Mouse (Mus musculus): Measurements from ENCODE around the gene Ttc28. TPM values are rescaled to one million over a fixed set of nuclear protein-coding genes. Genes with fewer than 3 reads are reported as not detected.

Ttc28 gene
- polyA plus RNA-seq, 1 experiment: 0.04 TPM

DNA sequence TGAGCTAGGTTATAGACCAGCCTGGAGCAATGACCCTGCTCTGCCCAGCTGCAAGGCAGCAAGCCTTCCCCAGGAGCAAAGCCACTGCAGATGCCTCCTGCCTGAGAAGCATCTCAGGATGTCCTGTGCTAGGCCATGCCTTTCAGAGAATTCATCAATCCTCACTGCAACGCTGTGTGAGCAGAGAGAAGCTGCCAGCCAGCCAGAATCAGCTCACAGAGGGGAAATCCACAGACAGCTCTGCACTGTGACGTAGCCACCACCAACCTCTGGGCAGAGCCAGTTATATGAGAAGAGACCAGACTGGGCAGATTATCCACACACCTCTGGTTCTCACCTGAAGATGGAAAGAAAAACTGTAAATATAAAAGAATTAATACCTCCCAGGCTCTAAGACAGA is 315.2 kb downstream of the Ttc28 start:
- H3K27me3 ChIP-seq (ENCODE audit: control insufficient read depth): no peaks in the 10 kb centered on the region
- no peak overlapping the region for H3K4me3 ChIP-seq (replicated peaks)
- TF ChIP-seq GATA1 (IDR thresholded peaks at IDR 0.05; ENCODE audit: low read length): no peak
- no peak for TF ChIP-seq TAL1 (IDR thresholded peaks at IDR 0.05; ENCODE audit: low read length)
- H3K9me3 ChIP-seq (ENCODE audit: control insufficient read depth, low read length): no peaks in the 10 kb centered on the region
- H3K36me3 ChIP-seq (ENCODE audit: control insufficient read depth): no peaks in the 10 kb centered on the region
- no peaks in the 10 kb centered on the region for H3K4me1 ChIP-seq (ENCODE audit: control insufficient read depth)

DNA sequence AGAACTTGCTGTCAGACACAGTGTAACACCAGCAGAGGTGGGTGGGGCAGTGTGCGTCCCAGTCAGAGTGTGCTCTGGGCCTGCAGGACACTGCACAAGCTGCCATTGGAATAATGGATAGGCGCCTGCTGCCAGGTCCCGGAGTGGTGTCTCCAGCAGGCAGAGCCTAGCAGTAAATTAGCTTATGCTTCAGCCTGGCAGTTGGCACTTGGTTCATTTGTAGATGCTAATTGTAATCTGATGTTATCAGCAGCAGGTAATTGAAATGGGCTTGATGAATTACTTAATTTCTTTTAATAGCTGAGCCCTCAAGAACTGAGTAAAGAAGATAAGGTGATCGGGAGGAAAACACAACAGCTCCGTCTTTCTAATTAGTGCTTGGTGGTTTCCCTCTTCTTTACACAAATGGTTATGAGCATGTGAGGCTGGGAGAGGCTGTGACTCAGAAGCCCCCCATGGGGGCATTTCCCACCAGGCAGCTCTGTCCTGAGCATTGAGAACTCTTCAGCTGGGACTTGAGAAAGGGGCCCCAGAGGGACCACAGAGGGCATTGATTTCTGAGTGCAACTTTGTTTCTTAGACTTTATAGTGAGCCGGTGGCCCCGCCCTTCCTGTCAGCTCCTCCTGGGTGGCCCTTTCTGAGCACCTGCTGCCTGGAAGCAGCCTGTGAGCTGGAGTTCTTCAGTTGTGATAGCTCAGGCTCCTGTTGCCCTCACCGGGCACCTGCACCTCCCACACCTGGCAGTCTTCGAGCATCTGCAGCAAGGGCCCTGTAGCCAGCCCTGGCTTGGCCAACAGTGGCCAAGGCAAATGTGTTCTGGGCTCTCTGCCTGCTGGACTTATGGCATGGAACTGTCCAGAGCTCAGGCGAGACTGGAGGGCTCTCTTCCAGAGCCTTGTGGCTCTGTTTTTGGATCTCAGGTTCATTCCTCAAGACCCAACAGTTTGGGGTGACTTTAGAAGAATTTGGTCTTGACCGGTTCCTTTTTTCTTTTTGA is 316.2 kb downstream of the Ttc28 start:
- TF ChIP-seq TAL1 (IDR thresholded peaks at IDR 0.05; ENCODE audit: low read length) (no peak), GATA1 (IDR thresholded peaks at IDR 0.05; ENCODE audit: low read length) (no peak)
- Histone ChIP-seq H3K36me3 (ENCODE audit: control insufficient read depth) (no peaks in the 10 kb centered on the region), H3K4me1 (ENCODE audit: control insufficient read depth) (no peaks in the 10 kb centered on the region), H3K4me3 (replicated peaks) (no peak overlapping the region), H3K27me3 (ENCODE audit: control insufficient read depth) (no peaks in the 10 kb centered on the region), H3K9me3 (ENCODE audit: control insufficient read depth, low read length) (no peaks in the 10 kb centered on the region)

DNA sequence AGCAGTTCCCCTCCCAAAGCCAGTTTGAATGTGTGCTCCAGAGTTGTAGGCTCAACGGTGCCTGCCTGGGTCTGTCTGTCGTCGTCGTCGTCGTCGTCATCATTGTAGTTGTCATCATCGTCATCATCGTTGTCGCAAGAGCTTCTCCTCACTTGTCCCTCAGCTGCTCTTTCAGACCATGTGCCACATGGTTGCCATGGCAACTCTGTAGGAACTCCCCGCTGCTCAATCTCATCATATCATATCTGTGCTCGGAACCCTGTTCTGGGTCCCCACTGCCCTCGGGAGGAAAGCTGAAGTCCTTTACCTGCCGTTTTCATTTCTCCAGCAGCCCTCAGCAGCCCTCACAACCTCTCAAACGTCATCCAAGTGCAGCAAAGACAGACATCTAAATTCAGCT is 318.1 kb downstream of the Ttc28 start:
- no peaks in the 10 kb centered on the region for H3K4me1 ChIP-seq (ENCODE audit: control insufficient read depth)
- no peaks in the 10 kb centered on the region for H3K9me3 ChIP-seq (ENCODE audit: control insufficient read depth, low read length)
- no peaks in the 10 kb centered on the region for H3K36me3 ChIP-seq (ENCODE audit: control insufficient read depth)
- no peaks in the 10 kb centered on the region for H3K27me3 ChIP-seq (ENCODE audit: control insufficient read depth)
- TF ChIP-seq TAL1 (IDR thresholded peaks at IDR 0.05; ENCODE audit: low read length): no peak
- no peak for TF ChIP-seq GATA1 (IDR thresholded peaks at IDR 0.05; ENCODE audit: low read length)
- no peak overlapping the region for H3K4me3 ChIP-seq (replicated peaks)

DNA sequence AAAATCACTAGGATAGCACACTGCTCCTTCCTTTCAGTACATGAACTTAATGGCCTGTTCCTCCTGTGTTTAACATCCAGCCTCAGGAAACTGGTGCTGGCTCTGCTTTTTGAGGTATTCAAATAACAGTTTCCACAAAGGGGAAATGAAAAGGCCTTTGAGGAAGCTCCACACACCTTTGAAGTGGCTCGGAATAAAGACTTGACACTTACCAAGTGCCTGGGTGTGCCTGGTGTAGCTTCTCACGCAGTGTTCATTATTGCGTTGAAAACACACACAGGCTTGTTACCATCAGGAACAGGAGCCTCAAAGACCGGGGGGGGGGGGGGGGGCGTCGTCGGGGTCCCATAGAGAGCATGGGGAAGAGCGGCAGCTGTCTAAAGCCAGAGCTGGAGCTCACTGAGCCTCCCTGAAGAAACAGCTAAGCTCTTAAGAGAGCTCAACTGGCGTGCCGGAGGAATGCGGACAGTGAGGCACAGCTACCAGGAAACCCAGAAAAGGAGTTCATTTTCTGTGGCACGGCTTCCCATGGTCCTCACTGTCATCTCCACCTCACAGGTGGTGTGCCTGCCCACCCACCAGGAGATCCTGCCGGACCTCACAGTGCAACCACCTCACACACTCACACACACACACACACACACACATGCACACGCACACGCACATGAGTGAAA is 320.7 kb downstream of the Ttc28 start:
- no peaks in the 10 kb centered on the region for H3K27me3 ChIP-seq (ENCODE audit: control insufficient read depth)
- no peaks in the 10 kb centered on the region for H3K4me1 ChIP-seq (ENCODE audit: control insufficient read depth)
- no peak for TF ChIP-seq TAL1 (IDR thresholded peaks at IDR 0.05; ENCODE audit: low read length)
- no peaks in the 10 kb centered on the region for H3K36me3 ChIP-seq (ENCODE audit: control insufficient read depth)
- no peak overlapping the region for H3K4me3 ChIP-seq (replicated peaks)
- no peaks in the 10 kb centered on the region for H3K9me3 ChIP-seq (ENCODE audit: control insufficient read depth, low read length)

DNA sequence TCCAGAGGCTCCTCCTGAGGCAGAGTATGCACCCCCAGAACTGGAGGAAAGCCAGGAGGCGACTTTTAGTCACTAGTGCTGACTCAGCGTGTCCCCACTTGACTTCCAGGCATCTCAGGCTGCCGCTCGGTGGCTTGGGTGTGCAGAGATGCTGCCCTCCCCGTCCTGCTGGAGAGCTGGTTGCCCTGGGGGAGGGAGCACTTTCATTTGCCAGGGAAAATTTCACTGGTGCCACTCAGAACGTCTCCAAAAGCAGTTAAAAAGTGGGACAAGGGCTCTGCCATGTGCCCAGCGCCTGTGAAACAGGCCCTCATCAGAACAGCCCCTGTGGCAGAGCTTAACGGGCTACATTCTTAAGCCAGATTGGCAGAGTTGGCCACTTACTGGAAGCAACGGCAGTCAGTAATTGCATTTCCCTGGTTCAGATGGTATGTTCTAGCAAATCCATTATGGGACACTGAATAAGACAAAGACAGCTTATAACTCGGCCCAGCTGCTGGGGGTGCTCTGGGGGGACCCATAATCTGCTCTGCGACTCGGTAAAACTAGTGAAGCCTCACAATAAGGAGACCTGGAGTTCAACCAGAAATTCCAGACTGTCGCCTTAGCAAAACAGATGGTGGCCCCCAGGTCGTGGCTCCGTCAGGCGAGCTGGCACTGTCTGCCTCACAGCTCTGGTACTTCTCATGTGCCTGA is 321.5 kb downstream of the Ttc28 start:
- H3K27me3 ChIP-seq (ENCODE audit: control insufficient read depth): no peaks in the 10 kb centered on the region
- no peak overlapping the region for H3K4me3 ChIP-seq (replicated peaks)
- no peaks in the 10 kb centered on the region for H3K9me3 ChIP-seq (ENCODE audit: control insufficient read depth, low read length)
- H3K36me3 ChIP-seq (ENCODE audit: control insufficient read depth): no peaks in the 10 kb centered on the region
- no peaks in the 10 kb centered on the region for H3K4me1 ChIP-seq (ENCODE audit: control insufficient read depth)
- TF ChIP-seq GATA1 (IDR thresholded peaks at IDR 0.05; ENCODE audit: low read length): no peak
- TF ChIP-seq TAL1 (IDR thresholded peaks at IDR 0.05; ENCODE audit: low read length): no peak

DNA sequence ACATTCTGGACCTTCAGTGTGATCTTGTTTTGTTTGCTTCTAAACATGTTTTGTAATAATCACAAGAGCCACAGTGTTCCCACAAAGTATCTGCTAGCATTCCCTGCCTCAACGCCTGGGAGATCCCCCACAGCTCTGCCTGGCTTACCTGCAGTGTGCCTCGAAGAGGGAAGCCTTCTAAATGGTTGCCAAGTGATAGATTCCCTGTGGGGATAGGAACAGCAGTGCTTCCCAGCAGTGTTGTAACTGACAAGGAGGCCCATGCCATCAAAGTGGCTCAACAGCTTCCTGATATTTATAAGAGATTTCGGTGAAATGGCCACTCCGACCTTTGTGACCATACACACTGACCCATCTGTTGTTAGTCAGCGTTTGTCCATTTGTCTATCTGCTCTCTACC is 324.6 kb downstream of the Ttc28 start:
- TF ChIP-seq GATA1 (IDR thresholded peaks at IDR 0.05; ENCODE audit: low read length) (no peak), TAL1 (IDR thresholded peaks at IDR 0.05; ENCODE audit: low read length) (no peak)
- no peaks in the 10 kb centered on the region for H3K27me3 ChIP-seq (ENCODE audit: control insufficient read depth)
- no peaks in the 10 kb centered on the region for H3K36me3 ChIP-seq (ENCODE audit: control insufficient read depth)
- H3K9me3 ChIP-seq (ENCODE audit: control insufficient read depth, low read length): no peaks in the 10 kb centered on the region
- H3K4me1 ChIP-seq (ENCODE audit: control insufficient read depth): no peaks in the 10 kb centered on the region
- no peak overlapping the region for H3K4me3 ChIP-seq (replicated peaks)

DNA sequence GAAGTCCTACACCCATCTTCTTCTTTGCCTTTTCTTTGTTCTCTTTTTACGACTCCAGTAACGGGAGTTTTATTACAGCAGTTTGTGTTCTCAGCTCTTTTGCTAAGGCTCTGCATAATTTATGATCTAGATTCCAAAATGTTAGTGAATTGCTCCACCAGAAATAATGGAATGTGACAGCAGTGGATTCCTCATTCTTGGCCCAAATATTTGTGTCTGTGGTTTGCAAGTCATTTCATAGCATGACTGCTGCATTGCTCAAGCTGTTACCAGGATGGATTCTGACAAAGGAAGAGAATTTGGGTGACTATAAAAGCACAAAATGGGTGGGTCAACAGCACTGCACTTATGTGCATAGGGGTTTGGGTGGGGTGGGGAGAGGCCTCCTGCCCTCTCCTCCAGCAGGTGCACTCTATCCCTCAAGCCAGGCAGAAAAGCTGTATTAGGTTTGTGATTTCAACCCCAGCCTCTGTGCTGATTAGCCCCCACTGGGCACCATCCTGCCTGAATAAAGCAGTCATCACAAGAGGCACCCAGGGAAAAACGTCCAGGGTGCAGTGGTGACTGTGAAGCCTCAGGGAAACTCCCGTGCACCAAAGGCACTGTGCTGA is 325.5 kb downstream of the Ttc28 start:
- TF ChIP-seq TAL1 (IDR thresholded peaks at IDR 0.05; ENCODE audit: low read length) (no peak), GATA1 (IDR thresholded peaks at IDR 0.05; ENCODE audit: low read length) (no peak)
- H3K27me3 ChIP-seq (ENCODE audit: control insufficient read depth): no peaks in the 10 kb centered on the region
- H3K36me3 ChIP-seq (ENCODE audit: control insufficient read depth): no peaks in the 10 kb centered on the region
- H3K4me1 ChIP-seq (ENCODE audit: control insufficient read depth): no peaks in the 10 kb centered on the region
- no peak overlapping the region for H3K4me3 ChIP-seq (replicated peaks)
- H3K9me3 ChIP-seq (ENCODE audit: control insufficient read depth, low read length): no peaks in the 10 kb centered on the region

DNA sequence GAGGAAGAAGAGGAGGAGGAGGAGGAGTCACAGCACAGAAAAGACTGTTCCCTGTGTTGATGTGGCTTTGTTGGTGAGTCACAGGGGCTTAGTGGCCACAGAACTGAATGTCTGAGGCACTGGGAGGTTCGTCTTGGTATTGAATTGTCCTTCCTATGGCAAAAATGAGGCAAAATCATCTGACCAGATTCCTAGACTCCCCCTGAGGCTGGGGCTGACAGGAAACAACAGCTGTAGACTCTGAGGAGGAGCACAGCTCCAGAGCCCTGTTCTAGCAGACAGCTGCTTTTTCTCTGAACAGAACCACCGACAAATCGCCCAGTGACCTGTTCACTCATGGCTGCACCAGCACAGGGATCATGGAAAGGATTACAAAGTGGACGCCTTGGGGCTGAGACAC is 326.2 kb downstream of the Ttc28 start:
- Histone ChIP-seq H3K4me3 (replicated peaks) (no peak overlapping the region), H3K9me3 (ENCODE audit: control insufficient read depth, low read length) (no peaks in the 10 kb centered on the region), H3K4me1 (ENCODE audit: control insufficient read depth) (no peaks in the 10 kb centered on the region), H3K36me3 (ENCODE audit: control insufficient read depth) (no peaks in the 10 kb centered on the region), H3K27me3 (ENCODE audit: control insufficient read depth) (no peaks in the 10 kb centered on the region)
- TF ChIP-seq GATA1 (IDR thresholded peaks at IDR 0.05; ENCODE audit: low read length) (no peak), TAL1 (IDR thresholded peaks at IDR 0.05; ENCODE audit: low read length) (no peak)

All from erythroblast, embryonic 14.5 days (primary cell).